Mouse (Mus musculus) heart, embryonic 15.5 days (tissue): Measurements from ENCODE around the gene C530008M17Rik. TPM values are rescaled to one million over a fixed set of nuclear protein-coding genes. Genes with fewer than 3 reads are reported as not detected.

Source experiments
- ATAC-seq: fragments of 200-750 bp; cut with Nextera tagmentation; replicated peaks from 2 replicates; pipeline ENCODE4 v1.8.0; 2017; ENCODE audit warnings: low read depth, moderate TSS enrichment; ENCODE audit not compliant: insufficient number of reproducible peaks, insufficient read depth, low FRiP score
- H3K27ac ChIP-seq: fragments of 300-500 bp; sonication (generic); 2 replicates; pipeline ENCODE4 v1.5.1; 2015; ENCODE audit warnings: mild to moderate bottlenecking, inconsistent platforms
- H3K27me3 ChIP-seq: fragments of 300-500 bp; sonication (generic); 2 replicates; pipeline ENCODE4 v1.6.1; 2015; ENCODE audit warnings: inconsistent platforms
- H3K36me3 ChIP-seq: fragments of 300-500 bp; sonication (generic); 2 replicates; pipeline ENCODE4 v1.6.1; 2015; ENCODE audit warnings: mild to moderate bottlenecking, inconsistent platforms
- H3K4me1 ChIP-seq: fragments of 300-500 bp; sonication (generic); replicated peaks from 2 replicates; pipeline ENCODE4 v1.6.1; 2015; ENCODE audit warnings: inconsistent platforms
- H3K4me2 ChIP-seq: fragments of 300-500 bp; sonication (generic); 2 replicates; pipeline ENCODE4 v1.6.1; 2015; ENCODE audit warnings: inconsistent platforms, mild to moderate bottlenecking, moderate library complexity
- H3K4me3 ChIP-seq: fragments of 300-500 bp; sonication (generic); 2 replicates; pipeline ENCODE4 v1.5.1; 2015; ENCODE audit warnings: mild to moderate bottlenecking, inconsistent platforms
- H3K9ac ChIP-seq: fragments of 300-500 bp; sonication (generic); 2 replicates; pipeline ENCODE4 v1.6.1; 2015; ENCODE audit warnings: mild to moderate bottlenecking, inconsistent platforms
- H3K9me3 ChIP-seq: fragments of 300-500 bp; sonication (generic); replicated peaks from 2 replicates; pipeline ENCODE4 v1.6.1; 2016; ENCODE audit warnings: inconsistent platforms
- WGBS: fragments of 180-500 bp; shearing (Covaris S2); methylation state at CpG from one replicate; pipeline ENCODE4 v1.1.7; 2015; ENCODE audit warnings: mixed read lengths; 5-methylcytosine and 5-hydroxymethylcytosine counted together
- polyA plus RNA-seq: library from polyadenylated mRNA; unstranded; fragments of >200 nt; fragmentation: Nextera tagmentation; extraction: Ambion mirVana; gene quantifications from 2 replicates; pipeline ENCODE4 v1.2.1, GENCODE M21; 2015

Gene C530008M17Rik
- polyA plus RNA-seq, 1 experiment from 2014 or later, result 32.4 TPM

DNA sequence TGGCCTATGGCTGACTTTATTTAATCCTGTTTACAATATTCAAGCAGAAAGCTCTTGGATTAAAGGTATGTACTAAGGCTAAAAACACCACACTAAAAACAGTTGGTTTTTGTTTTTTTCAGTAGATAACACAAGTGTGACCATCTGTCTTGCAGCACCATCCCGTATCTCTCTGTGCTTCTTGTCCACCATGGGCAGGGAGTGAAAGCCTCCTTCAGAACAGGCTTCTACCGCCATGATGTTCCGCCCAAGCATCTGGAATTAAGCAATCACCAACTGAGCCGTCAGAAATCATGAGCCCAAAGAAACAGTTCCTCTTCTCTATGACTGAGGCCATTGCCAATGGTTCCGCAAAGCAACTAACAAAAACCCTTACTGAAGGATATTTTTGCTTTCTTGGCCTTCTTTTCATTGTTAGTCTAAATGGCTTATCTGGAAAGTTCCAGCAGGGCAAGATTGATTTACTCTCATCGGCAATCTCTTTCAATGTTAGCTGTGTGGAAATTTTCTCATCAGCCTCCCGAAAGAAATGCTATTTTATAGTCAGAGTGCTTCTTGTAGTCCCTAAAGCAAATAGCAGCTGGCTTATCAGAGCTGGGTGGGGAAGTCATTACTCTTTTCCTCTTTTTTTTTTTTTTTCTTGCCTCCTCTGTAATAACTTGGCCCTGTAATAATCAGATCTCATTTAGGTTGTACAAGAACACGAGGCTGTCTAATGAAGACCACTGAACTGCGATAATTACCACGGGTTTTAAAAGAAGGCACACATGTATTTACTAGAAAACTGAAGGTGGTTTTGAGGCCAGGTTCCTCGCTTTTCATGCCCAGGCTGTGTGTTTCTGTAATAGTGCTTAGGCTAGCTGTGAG lies 49.2 kb downstream of the C530008M17Rik start:
- 75% methylated on average over 11 of the region's 11 CpGs for WGBS
- H3K36me3 ChIP-seq, result no peaks in the 10 kb centered on the region
- ATAC-seq, result no peak
- H3K9ac ChIP-seq, result no peak overlapping the region
- H3K4me1 ChIP-seq, result peaks cover 19% of the 10 kb centered on the region; the same call in 1 of the 2 replicates
- no peaks in the 10 kb centered on the region for H3K9me3 ChIP-seq
- no peaks in the 10 kb centered on the region for H3K27me3 ChIP-seq
- H3K4me2 ChIP-seq, result no peak overlapping the region
- H3K4me3 ChIP-seq, result no peak overlapping the region
- H3K27ac ChIP-seq, result no peak overlapping the region

DNA sequence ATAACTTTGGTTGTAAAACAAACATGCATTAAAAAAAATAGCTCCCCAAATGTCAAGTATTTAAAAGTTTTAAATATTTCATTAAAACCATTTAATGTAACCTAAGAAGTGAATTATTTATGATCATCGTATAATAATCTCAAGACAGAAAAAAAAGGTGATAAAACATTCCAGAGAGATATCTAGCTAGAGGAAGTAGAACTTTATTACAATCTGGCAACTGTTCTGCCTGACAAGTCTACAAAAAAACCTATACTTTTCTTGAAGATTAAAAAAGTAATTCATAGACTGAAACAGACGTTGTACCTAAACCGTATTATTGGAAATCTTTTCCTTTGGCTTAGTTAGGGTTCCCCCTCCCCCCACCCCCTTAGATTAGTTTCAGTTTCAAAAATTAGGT lies 50.8 kb downstream of the C530008M17Rik start:
- Histone ChIP-seq H3K4me3 (no peak overlapping the region), H3K9me3 (no peaks in the 10 kb centered on the region), H3K4me2 (no peak overlapping the region), H3K9ac (no peak overlapping the region), H3K36me3 (no peaks in the 10 kb centered on the region), H3K4me1 (peaks cover 6% of the 10 kb centered on the region; the same call in 1 of the 2 replicates), H3K27ac (no peak overlapping the region), H3K27me3 (no peaks in the 10 kb centered on the region)
- no peak for ATAC-seq
- WGBS, result 80% methylated on average over 3 of the region's 3 CpGs

DNA sequence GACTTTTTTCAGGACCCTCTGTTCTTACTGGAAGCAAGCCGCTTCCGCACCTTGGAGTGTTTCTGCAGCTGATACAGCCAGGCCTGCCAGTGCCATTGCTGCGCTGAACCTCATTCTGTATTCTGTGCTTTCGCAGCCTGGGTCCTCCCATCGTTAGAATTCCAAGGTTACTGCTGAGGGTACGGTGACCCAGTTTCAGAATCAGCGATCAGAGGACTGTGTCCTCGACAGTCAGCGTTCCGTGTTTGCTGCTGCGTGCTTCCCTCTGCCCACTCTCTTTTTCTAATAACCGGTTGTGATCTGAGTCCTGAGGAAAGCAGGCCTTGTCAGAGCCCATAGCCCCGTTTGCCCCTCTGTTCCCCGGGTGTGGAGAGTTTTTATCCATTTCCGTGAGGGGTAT lies 51.7 kb downstream of the C530008M17Rik start:
- 67% methylated on average over 15 of the region's 15 CpGs for WGBS

DNA sequence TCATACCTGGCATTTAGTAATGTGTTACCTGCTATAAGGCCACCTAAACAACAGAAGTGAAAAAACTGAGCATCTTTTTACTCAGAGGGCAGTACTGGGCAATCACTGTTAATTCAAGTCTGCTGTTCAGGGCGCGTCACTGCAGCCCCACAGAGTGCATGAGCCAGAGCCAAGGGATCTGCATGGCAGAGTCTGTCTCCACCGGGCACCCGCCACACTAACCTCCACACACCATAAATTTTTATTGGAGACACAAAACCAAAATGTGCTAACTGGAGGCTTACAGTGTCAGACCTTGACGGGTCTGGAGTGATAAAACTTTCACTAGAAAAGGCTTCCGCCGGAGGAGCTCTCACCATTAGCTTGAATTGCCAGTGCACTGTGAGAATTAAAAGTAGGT lies 57.4 kb downstream of the C530008M17Rik start:
- Histone ChIP-seq H3K4me3 (no peak overlapping the region), H3K36me3 (no peaks in the 10 kb centered on the region), H3K4me1 (no peaks in the 10 kb centered on the region), H3K27me3 (no peaks in the 10 kb centered on the region), H3K9ac (no peak overlapping the region), H3K27ac (no peak overlapping the region), H3K4me2 (no peak overlapping the region), H3K9me3 (no peaks in the 10 kb centered on the region)
- no peak for ATAC-seq
- WGBS, result 82% methylated on average over 7 of the region's 7 CpGs

More for the DNA sequence above, 51.7 kb downstream of the C530008M17Rik start:
- Histone ChIP-seq H3K9ac (no peak overlapping the region), H3K27me3 (no peaks in the 10 kb centered on the region), H3K4me1 (0 out of 2 replicates have a peak, but pooled peaks cover under 1% of the 10 kb centered on the region), H3K36me3 (no peaks in the 10 kb centered on the region), H3K27ac (no peak overlapping the region), H3K4me2 (no peak overlapping the region), H3K9me3 (no peaks in the 10 kb centered on the region), H3K4me3 (no peak overlapping the region)
- no peak for ATAC-seq

DNA sequence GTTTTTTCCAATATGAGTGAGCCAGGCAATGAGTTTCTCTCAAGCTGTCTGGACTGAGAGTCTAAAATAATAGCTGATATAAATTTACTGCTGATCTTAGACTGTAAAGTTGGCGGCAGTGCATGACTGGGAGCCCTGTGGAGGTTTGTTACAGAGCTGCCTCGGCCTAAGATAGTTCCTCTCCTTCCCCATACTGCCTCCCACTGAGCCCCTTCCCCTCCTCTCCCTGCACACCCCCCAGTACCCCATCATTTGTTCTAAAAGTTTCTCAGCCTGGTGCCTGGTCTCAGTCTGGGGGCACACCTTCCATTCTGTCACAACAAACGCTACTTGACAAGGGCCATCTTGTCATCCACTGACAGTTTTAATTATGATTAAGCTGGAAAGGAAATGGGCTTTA lies 63.6 kb downstream of the C530008M17Rik start:
- WGBS, result 70% methylated on average over 3 of the region's 3 CpGs
- Histone ChIP-seq H3K9me3 (no peaks in the 10 kb centered on the region), H3K4me1 (0 out of 2 replicates have a peak, but pooled peaks cover 3% of the 10 kb centered on the region), H3K27me3 (no peaks in the 10 kb centered on the region), H3K36me3 (no peaks in the 10 kb centered on the region), H3K9ac (no peak overlapping the region), H3K4me3 (no peak overlapping the region), H3K27ac (no peak overlapping the region), H3K4me2 (no peak overlapping the region)
- ATAC-seq, result no peak

DNA sequence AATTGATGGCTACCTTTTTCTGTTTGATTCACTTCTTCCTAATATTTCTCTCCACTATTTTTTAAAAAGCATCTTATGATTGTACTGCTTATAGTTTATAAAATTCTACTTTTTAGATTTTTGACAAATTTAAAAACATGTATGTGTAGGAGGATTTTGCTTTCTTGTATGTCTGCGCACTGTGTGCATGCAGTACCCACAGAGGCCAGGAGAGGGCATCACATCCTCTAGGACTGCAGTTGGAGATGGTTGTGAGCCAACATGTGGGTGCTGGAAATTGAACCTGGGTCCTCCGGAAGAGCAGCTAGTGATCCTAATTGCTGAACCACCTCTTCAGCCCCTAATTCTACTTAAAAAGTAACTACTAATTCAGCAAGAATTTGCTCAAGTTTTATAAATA lies 68.6 kb downstream of the C530008M17Rik start:
- no peak for ATAC-seq
- no peaks in the 10 kb centered on the region for H3K4me1 ChIP-seq
- no peak overlapping the region for H3K27ac ChIP-seq
- H3K4me3 ChIP-seq, result no peak overlapping the region
- H3K9ac ChIP-seq, result no peak overlapping the region
- H3K9me3 ChIP-seq, result no peaks in the 10 kb centered on the region
- H3K27me3 ChIP-seq, result no peaks in the 10 kb centered on the region
- 95% methylated on average over 2 of the region's 2 CpGs for WGBS
- no peak overlapping the region for H3K4me2 ChIP-seq
- H3K36me3 ChIP-seq, result no peaks in the 10 kb centered on the region

DNA sequence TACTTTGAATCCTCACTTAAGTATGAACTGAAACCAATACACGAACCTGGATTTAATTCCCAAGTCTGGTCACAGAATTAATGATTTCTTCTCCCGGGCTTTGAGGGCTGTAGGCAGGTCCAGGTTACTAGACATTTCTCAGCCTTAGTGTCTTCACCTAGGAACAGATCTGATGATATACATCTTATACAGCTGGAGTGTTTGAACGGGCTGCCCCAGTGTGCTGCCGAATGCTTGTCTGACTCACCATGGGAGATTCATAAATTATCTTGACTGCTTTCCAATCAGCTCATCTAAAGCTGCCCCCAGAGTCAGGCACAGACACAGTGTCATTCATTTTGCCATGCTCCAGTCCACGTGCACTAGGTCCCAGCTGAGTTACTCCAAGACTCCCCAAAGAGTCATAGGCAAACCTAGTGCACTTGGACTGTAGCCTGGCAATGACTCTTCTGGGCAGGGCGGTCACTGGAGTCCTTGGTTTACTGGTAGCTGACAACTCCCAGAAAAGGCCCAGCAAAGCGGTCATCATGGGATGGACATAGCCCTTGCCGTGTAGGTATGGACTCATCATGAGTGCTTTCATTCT lies 70.3 kb downstream of the C530008M17Rik start:
- Histone ChIP-seq H3K4me3 (no peak overlapping the region), H3K9me3 (no peaks in the 10 kb centered on the region), H3K27me3 (no peaks in the 10 kb centered on the region), H3K36me3 (no peaks in the 10 kb centered on the region), H3K9ac (no peak overlapping the region), H3K27ac (no peak overlapping the region), H3K4me1 (no peaks in the 10 kb centered on the region), H3K4me2 (no peak overlapping the region)
- 83% methylated on average over 8 of the region's 8 CpGs for WGBS
- no peak for ATAC-seq

DNA sequence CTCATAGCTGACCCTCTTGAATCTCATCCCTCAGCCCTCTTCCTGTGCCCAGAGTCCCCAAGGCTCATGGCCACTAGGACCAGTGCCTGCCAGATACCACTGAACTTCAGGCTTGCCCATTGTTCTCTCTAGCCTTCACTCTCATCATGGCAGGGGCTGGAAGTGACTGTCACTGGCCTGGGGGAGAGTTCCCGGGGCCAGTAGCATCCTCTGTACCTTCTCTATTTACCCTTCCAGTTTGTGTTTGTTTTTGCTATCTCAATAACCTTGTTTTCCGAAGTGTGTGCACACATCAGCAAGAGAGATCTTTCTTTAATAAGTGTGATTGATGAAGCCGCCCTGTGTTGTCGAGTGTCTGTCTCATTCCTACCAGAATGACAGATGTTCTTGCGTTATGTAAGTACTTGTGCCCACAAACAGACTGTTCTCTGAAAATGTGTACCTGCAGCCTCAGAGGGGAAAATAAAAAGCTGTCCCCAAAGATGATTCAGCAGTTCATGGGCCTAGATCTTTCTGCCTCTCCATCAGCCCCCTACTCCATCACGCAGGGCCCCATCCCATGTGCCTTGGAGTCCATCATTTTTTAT lies 76.8 kb downstream of the C530008M17Rik start:
- 78% methylated on average over 6 of the region's 6 CpGs for WGBS

DNA sequence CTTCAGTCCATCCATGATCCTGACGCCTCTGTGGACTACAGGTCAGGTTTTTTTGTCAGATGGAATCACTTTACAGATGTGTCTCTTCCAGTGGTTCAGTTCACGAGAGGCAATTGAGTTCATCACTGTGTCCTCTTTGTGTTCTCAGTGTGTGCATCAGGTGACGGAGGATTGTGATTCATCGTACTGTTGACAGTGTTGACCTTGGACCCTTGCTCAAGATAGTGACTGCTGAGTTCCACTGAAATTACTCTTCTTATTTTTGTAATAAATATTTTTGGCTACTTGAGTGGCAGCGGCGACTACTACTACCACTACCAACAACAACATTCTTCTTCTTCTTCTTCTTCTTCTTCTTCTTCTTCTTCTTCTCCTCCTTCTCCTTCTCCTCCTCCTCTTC lies 85.2 kb downstream of the C530008M17Rik start:
- no peaks in the 10 kb centered on the region for H3K4me1 ChIP-seq
- ATAC-seq, result no peak
- no peak overlapping the region for H3K4me2 ChIP-seq
- H3K27ac ChIP-seq, result no peak overlapping the region
- H3K9ac ChIP-seq, result no peak overlapping the region
- no peak overlapping the region for H3K4me3 ChIP-seq
- H3K9me3 ChIP-seq, result no peaks in the 10 kb centered on the region
- no peaks in the 10 kb centered on the region for H3K36me3 ChIP-seq
- WGBS, result 83% methylated on average over 6 of the region's 6 CpGs
- no peaks in the 10 kb centered on the region for H3K27me3 ChIP-seq

More for the DNA sequence above, 76.8 kb downstream of the C530008M17Rik start:
- no peaks in the 10 kb centered on the region for H3K36me3 ChIP-seq
- no peaks in the 10 kb centered on the region for H3K9me3 ChIP-seq
- no peak overlapping the region for H3K4me3 ChIP-seq
- no peak overlapping the region for H3K9ac ChIP-seq
- H3K4me2 ChIP-seq, result no peak overlapping the region
- no peaks in the 10 kb centered on the region for H3K4me1 ChIP-seq
- no peak for ATAC-seq
- H3K27me3 ChIP-seq, result no peaks in the 10 kb centered on the region
- H3K27ac ChIP-seq, result no peak overlapping the region

DNA sequence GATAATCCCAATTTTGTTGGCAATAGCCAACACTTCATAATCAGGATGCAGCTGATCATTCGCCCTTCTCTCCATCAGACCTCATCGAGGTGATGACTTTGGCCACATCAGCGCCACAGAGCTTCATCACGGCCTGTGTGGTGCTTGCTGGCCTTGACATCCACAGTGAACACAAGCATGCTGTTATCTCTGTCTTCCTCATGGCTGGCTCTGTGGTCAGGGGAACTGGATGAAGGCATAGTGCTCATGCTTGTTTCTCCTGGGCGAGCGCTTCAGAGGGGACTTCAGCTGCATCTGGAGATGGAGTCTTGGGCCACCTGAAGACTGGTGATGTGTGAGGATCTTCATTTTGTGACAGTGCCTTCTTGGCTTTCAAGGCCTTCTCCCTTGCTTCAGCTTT lies 85.8 kb downstream of the C530008M17Rik start:
- Histone ChIP-seq H3K36me3 (no peaks in the 10 kb centered on the region), H3K9me3 (no peaks in the 10 kb centered on the region), H3K4me2 (no peak overlapping the region), H3K9ac (no peak overlapping the region), H3K27ac (no peak overlapping the region), H3K4me3 (no peak overlapping the region), H3K4me1 (no peaks in the 10 kb centered on the region), H3K27me3 (no peaks in the 10 kb centered on the region)
- no peak for ATAC-seq
- 92% methylated on average over 6 of the region's 6 CpGs for WGBS

DNA sequence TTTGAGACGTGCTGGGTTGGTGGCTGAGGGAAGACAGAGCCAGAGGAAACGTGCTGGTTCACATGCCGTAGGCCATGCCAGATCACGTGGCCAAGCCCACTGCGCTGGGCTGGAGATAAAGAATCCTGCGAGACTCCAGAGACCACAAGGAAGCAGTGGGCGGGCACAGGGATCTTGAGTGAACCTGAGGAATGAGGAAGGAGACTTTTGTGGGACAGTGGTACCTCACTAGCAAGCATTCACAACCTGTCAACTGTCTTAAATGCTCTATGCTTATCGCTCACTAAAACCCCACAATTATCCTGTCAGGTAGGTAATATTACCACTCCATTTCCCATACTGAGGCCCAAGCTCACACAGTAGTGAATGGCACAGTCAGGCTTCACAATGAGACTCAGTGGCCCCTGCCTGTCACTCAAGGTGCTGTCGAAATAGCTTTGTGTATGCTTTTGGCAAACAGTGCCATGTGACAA lies 88.5 kb downstream of the C530008M17Rik start:
- Histone ChIP-seq H3K4me1 (no peaks in the 10 kb centered on the region), H3K9ac (no peak overlapping the region), H3K9me3 (no peaks in the 10 kb centered on the region), H3K36me3 (no peaks in the 10 kb centered on the region), H3K4me2 (no peak overlapping the region), H3K27ac (no peak overlapping the region), H3K27me3 (no peaks in the 10 kb centered on the region), H3K4me3 (no peak overlapping the region)
- no peak for ATAC-seq
- 62% methylated on average over 9 of the region's 9 CpGs for WGBS
